Mouse (Mus musculus): ENCODE results near the gene Olfr1156. TPM values are rescaled to one million over a fixed set of nuclear protein-coding genes. Genes with fewer than 3 reads are reported as not detected.

Gene Olfr1156
- total RNA-seq (2021), result not detected
- long read RNA-seq, experiment 1, result 0 reads
- long read RNA-seq, experiment 2, result 0 reads

GRCm38 (mm10) chr2:87953000-87953399, at the start of gene Olfr1156:
Gene Olfr1156, minus strand, starts transcription at chr2:87953100.
- DNase-seq, result no peak

DNA sequence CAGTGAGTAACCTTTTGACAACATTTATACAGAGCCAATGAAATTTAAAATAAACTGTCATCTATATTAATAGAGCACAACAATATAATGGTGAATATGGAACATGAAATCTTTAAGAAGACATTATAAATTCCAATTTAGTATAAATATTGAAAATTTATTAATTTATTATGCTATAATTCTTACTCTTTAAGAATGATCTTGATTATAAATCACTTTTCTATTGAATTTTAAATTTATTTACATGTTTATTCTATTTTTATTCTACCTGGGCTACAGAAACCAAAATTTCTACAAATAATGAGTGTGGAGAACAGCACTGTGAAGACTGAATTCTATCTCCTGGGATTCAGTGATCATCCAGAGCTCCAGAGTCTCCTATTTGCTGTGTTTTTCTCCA, 36.9 kb upstream of the Olfr1156 start, which contains the start of gene Olfr1158:
Olfr1158 (plus strand) TSS at position 301 of the 400 bp plus-strand sequence.
- no peak for DNase-seq

- no peak for DNase-seq
Observed at GRCm38 (mm10) chr2:87974563-87974962, 21.7 kb upstream of the Olfr1156 start, which contains the start of gene Olfr74. Gene Olfr74, minus strand, starts transcription at chr2:87974663.

DNA sequence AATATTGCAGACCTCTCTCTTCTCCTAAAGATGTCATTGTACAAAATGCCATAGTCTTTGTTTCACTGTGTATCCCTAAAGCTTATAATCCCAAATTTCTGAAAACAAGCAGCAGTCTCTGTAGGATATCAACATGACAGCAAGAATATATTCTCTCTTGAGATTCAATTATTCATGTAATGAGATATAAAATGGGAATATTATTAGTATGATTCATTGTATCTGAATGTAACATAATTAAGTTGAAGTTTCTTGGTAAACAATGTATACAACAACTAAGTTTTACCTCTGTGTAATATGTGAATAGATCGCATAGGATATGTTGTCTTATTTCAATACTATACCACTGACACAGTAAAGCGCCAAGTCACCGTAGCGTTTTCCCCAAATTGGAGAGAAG, 15.3 kb upstream of the Olfr1156 start, which contains the start of gene Olfr1157:
Olfr1157 (minus strand) TSS at position 101 of the 400 bp plus-strand sequence.
- no peak for DNase-seq

GRCm38 (mm10) chr2:87945037-87945436, 7.9 kb downstream of the Olfr1156 start, which contains the start of gene Olfr1155:
Gene Olfr1155, minus strand, starts transcription at chr2:87945137.
- no peak for DNase-seq

DNA sequence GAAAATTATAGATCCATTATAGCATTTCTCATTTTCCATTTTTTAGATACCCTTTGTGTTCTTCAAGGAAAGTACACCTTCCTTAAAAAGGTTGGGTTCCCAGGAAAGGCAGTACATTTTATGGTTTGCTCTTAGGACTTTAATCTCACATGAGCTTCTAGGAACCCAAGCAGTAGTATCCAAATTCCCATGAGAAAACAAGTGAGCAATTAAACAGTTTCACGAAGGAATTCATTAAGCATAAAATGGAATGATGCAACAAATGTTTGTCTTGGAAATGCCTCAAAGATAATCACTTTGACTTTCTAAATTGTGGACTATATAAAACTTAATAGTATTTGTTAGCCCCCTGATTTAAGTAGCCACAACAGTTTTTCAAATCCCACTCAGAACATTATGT, 47.8 kb downstream of the Olfr1156 start, which contains the start of gene Olfr1154:
Olfr1154 (minus strand) TSS at position 101 of the 400 bp plus-strand sequence.
- DNase-seq, result no peak

Other genes starting within 250 kb of the Olfr1156 start
- gene Olfr1137, start 239.9 kb downstream of the Olfr1156 start, total RNA-seq (2021), result not detected
- gene Olfr1138, start 213.1 kb downstream of the Olfr1156 start, total RNA-seq (2021), result not detected
- not detected for gene Olfr1140, start 209.3 kb downstream of the Olfr1156 start, total RNA-seq (2021)
- gene Olfr1141, start 199.1 kb downstream of the Olfr1156 start, total RNA-seq (2021), result not detected
- gene Olfr152, start 173.6 kb downstream of the Olfr1156 start, total RNA-seq (2021), result not detected
- gene Olfr1143, start 152.5 kb downstream of the Olfr1156 start, total RNA-seq (2021), result not detected
- not detected for gene Olfr1145, start 143.3 kb downstream of the Olfr1156 start, total RNA-seq (2021)
- gene Olfr1148, start 122.6 kb downstream of the Olfr1156 start, total RNA-seq (2021), result not detected
- gene Olfr1150-ps1, start 109.1 kb downstream of the Olfr1156 start, total RNA-seq (2021), result not detected
- gene Olfr1151, start 97.2 kb downstream of the Olfr1156 start, total RNA-seq (2021), result not detected
- not detected for gene Olfr1152, start 86.6 kb downstream of the Olfr1156 start, total RNA-seq (2021)
- not detected for gene Olfr1153, start 58.1 kb downstream of the Olfr1156 start, total RNA-seq (2021)
- gene Olfr1154, start 47.9 kb downstream of the Olfr1156 start, total RNA-seq (2021), result not detected
- not detected for gene Olfr1155, start 8.0 kb downstream of the Olfr1156 start, total RNA-seq (2021)
- gene Olfr1157, start 15.2 kb upstream of the Olfr1156 start, total RNA-seq (2021), result not detected
- not detected for gene Olfr74, start 21.6 kb upstream of the Olfr1156 start, total RNA-seq (2021)
- gene Olfr1158, start 37.0 kb upstream of the Olfr1156 start, total RNA-seq (2021), result not detected
- gene Olfr1160, start 55.2 kb upstream of the Olfr1156 start, total RNA-seq (2021), result not detected
- gene Olfr1161, start 69.7 kb upstream of the Olfr1156 start, total RNA-seq (2021), result not detected
- gene Olfr73, start 84.6 kb upstream of the Olfr1156 start, total RNA-seq (2021), result not detected
- gene Olfr1162, start 98.0 kb upstream of the Olfr1156 start, total RNA-seq (2021), result not detected
- not detected for gene Olfr1163, start 118.7 kb upstream of the Olfr1156 start, total RNA-seq (2021)
- gene Olfr1164, start 140.9 kb upstream of the Olfr1156 start, total RNA-seq (2021), result not detected
- not detected for gene Olfr1166, start 175.2 kb upstream of the Olfr1156 start, total RNA-seq (2021)
- not detected for gene Olfr1167, start 202.1 kb upstream of the Olfr1156 start, total RNA-seq (2021)
- not detected for gene Olfr1168, start 228.8 kb upstream of the Olfr1156 start, total RNA-seq (2021)